Mouse (Mus musculus) erythroblast, adult 5-6 weeks (primary cell): ENCODE data around the gene Jade1. TPM values are rescaled to one million over a fixed set of nuclear protein-coding genes. Genes with fewer than 3 reads are reported as not detected.

ENCODE experiments used
- ATAC-seq: replicated peaks from 2 replicates; pipeline ENCODE4 v1.8.0; 2016; ENCODE audit warnings: moderate number of reproducible peaks, mild to moderate bottlenecking, moderate TSS enrichment, inconsistent platforms; ENCODE audit not compliant: poor library complexity, low FRiP score, severe bottlenecking
- total RNA-seq, 2 experiments: library from RNA; stranded (forward) in 1 of 2; stranded (reverse) in 1 of 2; fragments of 150-400 nt in 1 of 2; fragments of 200-764, 138-1000 nt in 1 of 2; gene quantifications; 2 replicates each; pipeline versions ENCODE4 v1.2.3 to v1.2.4; 2015 to 2017; ENCODE audit warnings: low replicate concordance in 2 of 2

The Jade1 gene
- total RNA-seq, 2 experiments from 2014 or later, result 11.9 to 23.9 TPM

- ATAC-seq, result no peak
Measured at GRCm38 (mm10) chr3:41618036-41618435, 62.5 kb downstream of the Jade1 start.

- ATAC-seq, result no peak
Measured at GRCm38 (mm10) chr3:41618488-41618887, 63.0 kb downstream of the Jade1 start.

- no peak for ATAC-seq
Measured at GRCm38 (mm10) chr3:41620971-41621370, 65.4 kb downstream of the Jade1 start.

GRCm38 (mm10) chr3:41655642-41656041 is 100.1 kb downstream of the Jade1 start:
- no peak for ATAC-seq

Other genes with a start within 250 kb of the Jade1 start
- 2.7 and 3.8 TPM in 2 replicates for gene Sclt1, start 186.8 kb downstream of the Jade1 start, total RNA-seq (2015; ENCODE audit: low replicate concordance)
- gene Sclt1, start 186.8 kb downstream of the Jade1 start, total RNA-seq (2017; ENCODE audit: low replicate concordance), result 7.1 and 9.9 TPM in 2 replicates
- gene D3Ertd751e, start 186.9 kb downstream of the Jade1 start, total RNA-seq (2015; ENCODE audit: low replicate concordance), result 3.6 and 5.0 TPM in 2 replicates
- gene D3Ertd751e, start 186.9 kb downstream of the Jade1 start, total RNA-seq (2017; ENCODE audit: low replicate concordance), result 3.6 and 4.2 TPM in 2 replicates